Mouse (Mus musculus) B cell, adult 2 months (primary cell): Measurements from ENCODE around the gene Mfap2.
A peak's percentile ranks its signal among the peaks of the same experiment; 100 is the strongest.

ENCODE experiments used
- DNase-seq, 2 experiments: peaks; one replicate each; pipeline ENCODE4 v3.0.0; 2022

Gene Mfap2

DNA sequence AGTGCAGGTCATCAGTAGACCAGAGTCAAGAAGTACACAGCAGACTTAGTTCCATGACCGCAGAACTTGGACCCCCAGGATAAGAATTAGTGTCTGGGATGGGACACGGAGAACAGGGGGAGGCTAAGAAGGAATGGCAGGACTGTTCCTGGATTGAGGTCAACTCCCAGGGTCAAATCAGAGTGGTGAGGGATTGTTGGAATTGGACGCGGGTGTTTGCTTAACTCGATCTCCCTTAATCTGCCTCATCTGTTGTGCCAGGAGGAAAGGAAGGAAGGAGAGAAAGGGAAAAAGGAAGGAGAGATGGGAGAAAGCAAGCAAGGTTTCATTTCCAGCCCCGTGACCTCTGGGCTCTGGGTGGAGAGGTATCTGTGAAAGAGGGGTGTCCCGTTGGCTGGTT lies at the start of gene Mfap2:
TSS of gene Mfap2 (plus strand) at position 301 of the 400 bp plus-strand sequence.
- no peak for DNase-seq

DNA sequence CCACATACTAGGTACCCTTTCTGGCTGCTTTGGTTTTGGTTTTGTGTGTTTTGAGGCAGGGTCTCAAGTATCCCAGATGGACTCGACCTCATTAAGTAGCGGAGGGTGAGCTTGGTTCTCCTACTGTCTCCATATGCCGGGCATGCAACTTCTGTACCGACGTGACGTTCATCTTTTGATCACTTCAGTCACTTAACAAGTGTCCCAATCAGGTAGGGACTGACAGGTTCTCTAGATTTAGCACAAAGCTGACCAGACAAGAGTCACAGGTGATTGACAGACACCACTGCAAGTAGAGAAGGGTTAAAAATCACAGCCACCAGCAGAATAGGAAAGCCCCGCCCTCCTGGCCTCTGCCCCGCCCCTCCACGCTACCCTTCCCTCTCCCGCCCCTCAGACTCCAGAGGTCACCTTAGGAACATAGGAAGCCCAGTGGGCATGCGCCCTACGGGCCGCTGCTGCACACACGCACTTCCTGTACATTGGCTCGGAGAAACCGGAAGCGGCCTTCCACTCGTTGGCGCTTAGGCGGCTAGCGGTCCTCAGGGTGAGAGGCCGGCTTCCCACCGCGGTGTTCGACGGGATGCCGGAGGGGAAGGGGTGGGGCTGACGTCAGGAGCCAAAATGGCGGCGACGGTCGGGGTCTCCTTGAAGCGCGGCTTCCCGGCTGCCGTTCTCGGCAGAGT lies 49.3 kb upstream of the Mfap2 start, which contains the start of gene Sdhb:
TSS of gene Sdhb (plus strand) at position 423 of the 686 bp plus-strand sequence.
- DNase-seq = peak; percentile 92 to 93

DNA sequence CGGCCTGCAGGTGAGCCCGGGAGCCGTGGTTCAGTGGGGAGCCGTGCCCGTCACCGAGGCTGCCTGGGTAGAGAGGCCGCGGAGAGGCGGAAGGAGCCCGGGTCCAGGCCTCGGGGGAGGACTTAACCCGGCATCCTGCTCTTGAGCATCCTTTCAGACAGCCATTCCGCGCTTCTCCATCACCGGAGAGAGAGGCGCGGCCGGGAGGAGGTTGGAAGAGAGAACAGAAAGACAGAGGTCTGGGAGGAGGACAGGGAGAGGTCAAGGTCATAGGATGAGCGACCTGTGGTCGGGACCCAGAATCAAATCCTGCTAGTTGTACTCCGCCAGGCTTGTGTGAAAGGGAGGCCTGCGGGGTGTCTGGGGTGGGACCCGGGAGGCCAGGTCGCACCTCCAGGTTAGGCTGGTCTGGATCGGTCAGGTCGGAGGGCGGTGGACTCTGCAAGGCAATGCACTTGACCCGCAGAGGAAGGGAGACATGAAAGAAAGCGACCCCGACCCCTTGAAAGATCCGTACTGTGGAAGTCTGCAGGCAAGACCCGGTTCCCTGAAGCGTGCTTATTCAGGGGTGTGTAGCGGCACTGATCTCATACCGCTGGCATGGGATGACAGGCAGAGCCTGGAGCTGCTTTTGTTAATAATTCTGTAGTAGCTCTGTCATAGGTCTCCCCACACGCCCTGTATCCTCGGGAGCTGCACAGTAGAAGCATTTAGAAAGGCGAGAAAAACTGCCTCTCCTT lies 48.6 kb upstream of the Mfap2 start:
- DNase-seq = no peak

DNA sequence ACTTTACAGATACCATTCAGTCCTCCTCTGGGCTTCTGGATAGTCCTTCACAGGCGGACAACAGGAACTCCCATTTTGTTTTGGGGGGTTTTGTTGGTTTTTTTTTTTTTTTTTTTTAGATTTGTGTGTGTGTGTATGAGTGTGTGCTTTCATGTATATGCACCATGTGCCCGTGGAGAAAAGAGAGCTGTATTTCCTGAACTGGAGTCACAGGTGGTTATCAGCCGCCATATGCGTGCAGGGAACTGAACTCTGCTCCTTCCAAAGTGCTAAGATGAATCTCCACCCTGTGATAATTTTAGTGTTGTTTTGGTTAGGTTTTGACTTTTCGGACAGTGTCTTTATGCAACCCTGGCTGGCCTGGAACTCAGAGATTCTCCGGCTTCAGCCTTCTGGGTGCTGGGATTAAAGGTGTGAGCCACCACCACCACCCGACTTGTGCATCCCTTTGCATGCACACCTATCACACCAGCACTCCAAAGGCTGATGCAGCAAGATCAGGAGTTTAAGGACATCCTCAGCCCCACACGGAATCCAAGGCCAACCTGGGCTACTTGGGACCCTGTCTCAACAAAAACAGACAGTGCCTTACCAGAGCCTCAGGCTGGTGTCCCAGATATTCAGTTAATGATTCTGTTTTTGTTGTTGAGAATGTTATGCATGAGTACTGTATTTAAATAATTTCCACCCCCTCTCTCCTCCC lies 47.9 kb upstream of the Mfap2 start:
- no peak for DNase-seq

DNA sequence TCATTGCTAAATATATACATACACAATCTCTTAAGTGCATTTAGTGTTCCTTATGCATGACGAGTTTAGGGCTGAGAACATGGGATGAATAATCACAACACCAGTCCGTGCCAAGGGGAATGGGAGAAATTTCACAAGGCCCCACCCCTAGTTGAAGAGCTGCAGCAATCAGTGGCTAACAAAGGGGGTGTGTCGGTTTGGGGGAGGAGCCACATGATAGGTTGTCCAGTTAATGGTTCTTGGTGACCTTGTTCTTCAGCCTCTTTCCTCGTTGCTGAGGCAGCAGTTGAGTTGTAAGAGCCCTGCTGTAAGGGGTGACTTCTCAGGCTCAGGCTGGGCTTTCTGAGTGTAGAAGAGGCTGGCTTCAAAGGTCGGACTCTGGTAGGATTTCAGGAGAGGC lies 47.3 kb upstream of the Mfap2 start:
- DNase-seq = peak in 1 of 2 experiments; percentile 25

DNA sequence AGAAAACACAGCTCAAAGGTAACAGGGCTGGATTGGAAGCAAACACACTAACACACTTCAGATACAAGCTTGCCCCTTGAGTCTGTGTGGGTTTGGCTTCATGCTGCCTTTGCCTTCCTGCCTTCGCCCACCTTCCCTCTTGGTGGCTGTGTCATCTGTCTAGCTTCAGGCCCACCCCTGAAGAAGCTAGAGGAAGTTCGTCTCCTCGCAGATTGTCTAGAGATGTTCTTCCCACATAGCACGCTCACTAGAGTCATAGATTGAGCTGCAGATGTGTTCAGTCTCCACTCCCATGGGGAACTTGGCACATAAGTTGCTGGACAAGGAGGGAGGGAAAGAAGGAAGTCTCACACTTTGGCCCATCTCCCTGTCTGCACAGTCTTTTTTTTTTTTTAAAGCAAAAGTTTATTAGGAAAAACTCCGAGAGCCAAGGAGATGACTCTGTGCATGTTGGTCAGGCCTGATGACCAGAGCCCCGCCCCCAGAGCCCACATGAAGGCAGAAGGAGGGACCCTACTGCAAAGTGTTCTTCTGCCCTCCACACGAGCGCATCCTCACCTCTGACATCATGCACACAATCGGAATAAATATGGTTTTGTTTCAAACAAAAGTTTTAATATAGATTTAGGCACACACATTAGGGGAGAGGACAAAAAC lies 46.1 kb upstream of the Mfap2 start:
- no peak for DNase-seq

DNA sequence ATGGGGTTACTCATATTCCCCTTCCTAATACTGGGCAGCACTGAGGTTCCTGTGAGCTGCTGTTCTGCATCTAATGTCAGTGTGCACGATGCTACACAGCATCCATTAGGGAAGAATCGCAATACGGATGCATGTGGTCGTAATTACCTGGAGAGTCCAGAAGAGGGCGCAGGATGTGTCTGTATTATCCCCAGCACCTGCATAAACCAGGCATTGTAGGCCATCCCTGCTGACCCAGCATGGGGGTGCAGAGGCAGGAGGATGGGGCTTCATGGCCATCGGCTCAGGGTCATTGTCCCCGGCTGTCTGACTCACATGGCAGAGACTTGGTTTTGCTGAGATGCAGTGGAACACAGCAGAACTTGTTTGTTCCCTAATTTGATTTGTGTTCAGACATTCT lies 45.6 kb upstream of the Mfap2 start:
- DNase-seq = peak; percentile 79 to 80

DNA sequence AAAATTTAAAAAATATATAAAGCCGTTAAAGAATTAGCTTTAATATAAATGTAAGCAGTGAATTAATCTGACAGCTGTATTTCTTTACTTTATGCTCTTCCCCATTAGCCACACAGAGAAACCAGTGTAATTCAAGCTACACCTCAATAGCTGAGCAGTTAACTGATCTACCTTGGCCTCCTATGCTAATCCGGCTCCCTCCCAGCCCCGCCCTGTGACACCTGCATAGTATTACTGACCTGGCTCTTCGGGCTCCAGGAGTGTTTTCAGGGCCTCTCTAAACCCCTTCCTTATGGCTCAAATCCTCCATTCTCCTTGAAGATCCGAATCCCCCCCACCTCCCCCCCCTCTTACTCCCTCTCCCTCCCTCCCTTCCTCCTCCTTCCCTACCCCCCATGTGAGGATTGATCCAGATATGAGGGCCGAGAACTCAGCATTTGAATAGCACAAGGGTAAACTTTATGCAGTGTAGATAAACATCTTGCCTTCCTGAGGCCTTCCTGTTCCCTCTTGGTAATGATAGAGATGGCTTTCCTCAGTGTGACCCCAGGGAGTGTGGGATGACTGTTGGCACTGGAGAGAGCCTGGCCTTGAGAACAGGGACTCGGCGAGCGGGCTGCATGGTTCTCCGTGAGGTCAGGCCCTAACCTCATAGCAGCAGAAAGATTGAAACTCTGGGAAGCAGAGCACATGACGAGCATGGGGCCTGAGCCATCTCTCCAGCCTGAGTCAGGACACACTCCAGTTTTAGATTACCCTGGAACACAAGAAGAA lies 42.6 kb upstream of the Mfap2 start:
- DNase-seq = no peak

DNA sequence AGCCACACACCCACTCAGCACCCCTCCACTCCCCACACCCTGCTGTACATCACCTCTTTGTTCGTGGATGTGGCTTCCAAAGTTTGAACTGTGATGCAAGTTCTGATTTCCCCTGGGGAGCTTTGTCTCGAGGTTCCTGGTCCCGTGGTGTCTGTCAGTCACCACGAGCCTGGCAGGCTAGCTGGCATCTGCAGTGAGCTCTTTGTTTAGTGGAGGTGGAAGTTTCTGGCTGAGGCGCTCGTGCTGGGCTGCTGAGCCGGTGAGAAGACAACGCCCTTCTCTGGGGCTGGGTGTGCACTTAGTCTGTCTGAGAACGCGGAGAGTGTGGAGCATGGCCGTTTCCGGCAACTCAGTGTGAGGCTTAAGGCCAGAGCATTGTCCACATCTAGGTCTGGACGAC lies 38.5 kb upstream of the Mfap2 start:
- no peak for DNase-seq

DNA sequence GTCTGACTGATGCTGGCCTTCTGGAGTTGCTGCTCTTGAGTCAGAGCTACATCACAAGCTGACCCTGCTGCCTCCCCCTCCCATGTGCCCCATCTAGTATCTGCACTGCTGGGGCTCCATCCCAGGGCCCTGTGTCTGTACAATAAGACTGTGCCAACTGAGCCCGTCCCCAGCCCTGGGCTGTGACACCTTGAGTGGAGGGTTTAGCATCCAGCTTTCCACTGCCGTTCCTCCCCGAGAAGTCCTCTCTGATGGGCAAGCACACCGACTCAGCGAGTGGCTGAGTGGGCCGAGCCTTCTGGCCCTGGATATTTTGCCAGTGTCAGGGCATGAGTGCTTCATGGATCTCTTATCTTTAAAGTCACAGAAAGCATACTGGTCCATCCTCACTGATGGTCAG lies 35.8 kb upstream of the Mfap2 start:
- no peak for DNase-seq

DNA sequence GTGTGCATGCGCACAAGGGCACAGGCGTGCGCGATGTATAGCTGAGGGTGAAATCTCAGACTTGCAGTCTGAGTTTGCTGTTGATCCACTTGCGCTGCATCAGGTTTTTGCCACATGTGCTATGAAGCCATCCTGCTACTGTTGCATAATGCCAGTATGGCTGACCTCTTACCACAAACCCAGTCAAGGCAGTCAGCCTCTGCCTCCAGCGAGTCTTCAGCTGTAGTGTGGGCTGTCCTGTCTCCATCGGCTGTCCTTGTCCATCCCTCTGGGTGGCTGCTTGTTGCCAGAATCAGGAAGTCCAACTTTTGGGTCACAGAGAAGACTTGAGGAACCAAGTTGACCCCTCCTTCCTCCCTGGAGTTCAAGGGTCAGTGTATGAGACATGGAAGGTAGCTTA lies 34.9 kb upstream of the Mfap2 start:
- no peak for DNase-seq

DNA sequence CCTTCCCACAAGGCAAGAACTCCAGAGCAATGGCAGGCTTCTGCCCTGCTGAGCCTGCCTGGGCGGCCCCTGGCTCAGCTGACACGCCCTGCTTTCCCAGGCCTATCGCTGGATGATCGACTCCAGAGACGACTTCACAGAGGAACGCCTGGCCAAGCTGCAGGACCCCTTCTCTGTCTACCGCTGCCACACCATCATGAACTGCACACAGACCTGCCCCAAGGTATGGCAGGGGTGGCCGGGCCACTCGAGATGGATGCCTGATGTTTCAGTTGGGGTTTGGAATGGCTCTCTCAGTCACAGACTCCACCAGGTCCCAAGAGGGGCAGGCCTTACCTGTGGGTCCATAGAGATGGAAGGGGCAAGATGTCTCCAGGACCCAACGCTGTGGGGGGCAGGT lies 32.9 kb upstream of the Mfap2 start:
- no peak for DNase-seq

DNA sequence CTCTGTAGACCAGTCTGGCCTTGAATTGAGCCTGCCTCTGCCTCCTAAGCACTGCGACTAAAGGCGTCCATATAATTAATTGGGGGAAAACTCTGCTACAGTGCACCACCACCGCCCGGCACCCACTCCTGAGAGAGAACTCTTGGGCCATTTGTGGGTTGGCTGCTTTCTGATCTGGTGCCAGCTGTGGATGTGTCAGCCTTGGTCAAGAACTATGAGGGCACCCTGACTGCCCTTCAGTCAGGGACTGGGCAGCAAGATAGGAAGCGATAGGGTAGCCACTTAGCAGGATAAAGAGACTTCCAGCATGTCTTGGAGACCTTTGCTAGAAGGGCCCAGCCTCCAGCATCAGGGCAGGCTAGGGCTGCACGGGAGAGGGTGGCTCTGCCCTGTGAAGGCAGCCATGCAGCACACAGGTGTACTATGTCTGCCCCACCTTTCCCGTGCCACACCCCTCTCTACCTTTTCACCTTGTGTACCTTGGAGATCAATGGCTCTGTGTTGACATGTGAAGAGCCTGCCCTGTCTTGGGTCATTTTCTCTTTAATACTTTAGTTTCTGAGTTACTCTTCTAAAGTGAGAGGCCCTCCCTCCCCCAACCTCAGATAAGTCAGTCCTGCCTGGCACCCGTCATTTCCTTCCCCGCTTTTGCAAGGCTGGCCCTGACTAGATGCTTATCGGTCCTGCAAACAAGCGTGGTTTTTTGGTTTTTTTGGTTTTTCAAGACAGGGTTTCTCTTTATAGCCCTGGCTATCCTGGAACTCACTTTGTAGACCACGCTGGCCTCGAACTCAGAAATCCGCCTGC lies 32.1 kb upstream of the Mfap2 start:
- no peak for DNase-seq

DNA sequence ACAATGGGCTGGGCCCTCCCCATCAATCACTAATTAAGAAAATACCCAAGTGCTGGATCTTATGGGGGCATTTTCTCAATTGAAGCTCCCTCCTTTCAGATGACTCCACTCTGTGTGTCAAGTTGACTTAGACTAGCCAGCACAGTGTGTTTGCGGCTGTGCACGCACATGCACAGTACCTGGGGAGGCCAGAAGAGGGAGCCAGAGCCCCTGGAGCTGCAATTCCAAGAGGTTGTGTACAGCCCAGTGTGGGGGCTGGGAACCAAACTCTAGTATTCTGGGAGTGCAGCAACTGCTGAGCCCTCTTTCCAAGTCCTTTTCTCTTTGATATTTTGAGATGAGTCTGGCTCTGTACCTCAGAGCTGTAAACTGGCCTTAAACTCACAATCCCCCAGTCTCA lies 28.6 kb upstream of the Mfap2 start:
- DNase-seq = peak; percentile 42

DNA sequence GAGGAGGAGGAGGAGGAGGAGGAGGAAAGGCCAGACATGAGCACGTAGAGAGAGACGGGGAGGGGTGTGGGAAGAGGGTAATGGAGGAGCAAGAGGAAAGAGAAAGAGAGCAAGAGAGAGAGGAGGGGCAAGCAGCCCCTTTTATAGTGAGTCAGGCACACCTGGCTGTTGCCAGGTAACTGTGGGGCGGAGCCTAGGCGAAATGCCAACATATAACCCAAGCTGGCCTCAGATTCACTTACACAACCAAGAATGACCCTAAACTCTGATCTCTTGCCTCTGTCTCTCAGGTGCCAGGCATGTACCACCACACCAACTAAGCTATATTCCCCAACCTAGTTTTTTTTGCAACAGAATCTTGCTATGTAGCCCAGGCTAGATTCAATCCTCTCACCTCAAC lies 27.4 kb upstream of the Mfap2 start:
- peak; percentile 55 to 62 for DNase-seq

DNA sequence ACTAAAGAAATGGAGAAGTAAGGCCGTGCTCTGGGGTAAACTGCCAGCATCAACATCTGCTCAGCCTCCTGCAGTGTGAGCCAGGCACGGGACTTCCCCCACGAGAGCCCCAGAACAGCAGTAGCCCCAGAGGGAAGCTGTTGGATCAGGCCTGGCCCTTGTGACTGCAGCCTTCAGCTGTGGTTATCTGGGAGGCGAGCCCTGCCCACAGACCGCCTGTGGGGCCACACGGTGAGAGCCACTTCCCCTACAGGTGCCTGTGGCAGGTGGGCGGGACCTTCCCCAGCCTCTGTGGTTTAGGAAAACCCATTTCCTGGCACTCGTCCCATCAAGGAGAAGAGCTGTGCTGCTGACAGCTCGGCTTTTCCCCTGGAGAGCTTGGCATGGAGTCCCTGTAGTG lies 26.8 kb upstream of the Mfap2 start:
- peak; percentile 86 to 89 for DNase-seq

DNA sequence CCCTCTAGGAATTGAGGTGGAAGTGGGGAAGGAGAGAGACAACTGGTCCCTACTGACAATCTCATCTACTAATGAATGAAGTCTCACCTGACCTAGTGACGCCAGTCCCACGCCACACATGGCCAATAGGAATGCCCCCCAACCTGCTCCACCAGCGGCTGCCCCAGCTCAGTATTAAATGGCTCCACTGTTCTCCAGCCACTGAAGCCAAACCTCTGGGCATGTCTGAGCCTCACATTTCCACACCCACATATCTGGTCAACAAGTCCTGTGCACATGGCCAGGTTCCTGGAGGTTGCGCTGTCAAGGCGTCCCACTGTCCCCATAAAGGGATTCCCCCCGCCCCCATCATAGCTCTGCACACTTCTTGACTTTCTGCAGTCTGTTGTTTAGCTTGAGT lies 25.7 kb upstream of the Mfap2 start:
- DNase-seq = no peak

DNA sequence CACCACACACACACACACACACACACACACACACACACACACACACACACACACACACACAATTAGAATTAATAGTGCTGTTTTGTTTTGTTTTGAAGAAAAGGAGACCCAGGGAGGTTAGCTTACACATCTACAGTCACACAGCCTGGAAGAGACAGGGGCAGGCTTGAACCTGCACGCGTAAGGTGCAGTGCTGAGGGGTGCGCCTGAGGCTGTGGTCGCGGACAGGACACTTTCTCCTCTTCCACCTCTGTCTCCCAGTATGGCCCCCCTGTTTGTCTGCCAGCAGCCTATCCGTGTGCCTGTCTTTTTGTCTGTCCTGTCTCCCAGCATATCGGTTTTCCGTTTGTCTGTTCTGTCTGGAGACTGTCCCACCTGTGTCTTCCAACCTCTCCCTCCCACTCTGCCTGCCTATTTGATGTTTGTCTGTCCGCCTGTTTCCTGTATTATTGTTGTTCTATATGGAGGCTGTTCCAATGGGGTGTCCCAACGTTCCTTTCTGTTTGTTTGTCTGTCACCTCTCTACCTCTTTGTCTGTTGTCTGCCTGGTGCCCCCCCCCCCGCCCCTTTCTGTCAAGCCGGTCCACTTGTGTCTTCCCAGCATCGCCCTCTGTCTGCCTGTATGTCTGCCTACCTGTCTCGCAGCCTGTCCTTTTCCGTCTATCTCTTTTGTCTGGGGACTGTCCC lies 24.1 kb upstream of the Mfap2 start:
- DNase-seq = no peak

DNA sequence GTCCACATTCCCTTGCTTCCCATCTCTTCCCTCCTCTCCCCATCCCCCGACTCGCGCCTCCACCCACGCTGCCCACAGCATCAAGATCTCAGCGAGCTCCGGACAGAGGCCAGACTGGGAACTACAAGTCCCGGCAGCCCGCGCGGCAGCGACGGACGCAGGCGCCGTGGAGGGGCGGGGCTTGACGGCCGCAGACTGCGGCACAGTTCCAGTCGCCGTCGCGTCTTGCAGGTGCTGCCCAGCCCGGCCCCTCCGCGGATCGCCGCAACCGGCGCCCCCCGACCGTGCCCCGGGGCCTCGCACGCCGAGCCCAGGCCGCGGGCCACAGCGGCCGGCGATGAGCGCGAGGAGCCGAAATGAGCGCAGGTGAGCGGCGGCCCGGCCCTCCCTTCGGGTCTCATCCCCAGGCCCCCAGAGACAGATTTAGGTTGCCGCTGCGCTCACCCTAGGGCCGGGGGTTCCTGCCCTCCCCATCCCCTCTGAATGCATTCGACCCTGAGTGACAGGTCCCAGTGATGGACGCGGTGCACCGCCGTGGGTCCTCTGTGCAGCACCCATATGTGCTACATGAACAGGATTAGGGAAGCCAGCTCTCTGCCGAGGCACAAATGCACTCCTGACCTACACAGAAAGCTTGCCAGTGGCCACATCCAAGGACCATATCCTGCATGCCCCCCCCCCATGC lies 23.4 kb upstream of the Mfap2 start, which contains the start of gene Atp13a2:
TSS of gene Atp13a2 (plus strand) at position 163 of the 685 bp plus-strand sequence.
- DNase-seq = peak; percentile 91 to 93

DNA sequence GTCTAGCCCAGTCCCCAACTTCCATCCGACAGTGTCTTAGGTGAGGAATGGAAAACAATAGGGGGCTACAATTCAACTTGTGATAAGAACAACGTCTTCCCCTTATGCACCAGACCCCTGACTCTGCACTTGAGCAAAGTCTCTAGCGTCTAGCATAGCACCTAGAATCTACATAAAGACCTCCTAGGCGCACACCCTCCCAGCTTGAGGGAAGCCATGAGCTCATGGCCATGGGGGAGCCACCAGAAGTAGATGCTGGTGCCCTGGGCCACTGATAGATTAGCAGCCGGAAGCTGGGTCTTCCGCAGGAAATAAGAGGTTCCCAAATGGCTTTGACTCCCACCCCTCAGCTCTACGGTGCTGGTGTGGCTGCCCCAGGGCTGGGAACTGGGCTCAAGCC lies 22.7 kb upstream of the Mfap2 start:
- DNase-seq = peak; percentile 34 to 38
